Mouse (Mus musculus) heart, postnatal 4 days (tissue): ENCODE results near the gene Otub2. TPM values are rescaled to one million over a fixed set of nuclear protein-coding genes. Genes with fewer than 3 reads are reported as not detected.
A peak's percentile ranks its signal among the peaks of the same experiment; 100 is the strongest.

ENCODE experiments used
- DNase-seq: peaks from one replicate; pipeline ENCODE4 v3.0.0; 2021
- total RNA-seq, 2 experiments: library from RNA; stranded (reverse); gene quantifications; 2 replicates each; pipeline ENCODE4 v1.2.3; 2021

The Otub2 gene
- 1 to 10 TPM; 3.7 to 4.2 TPM for total RNA-seq

GRCm38 (mm10) chr12:103388505-103389347 is at the start of gene Otub2:
TSS of gene Otub2 (plus strand) at chr12:103388682.
- peak; percentile 98 for DNase-seq

GRCm38 (mm10) chr12:103341212-103341611 is 47.3 kb upstream of the Otub2 start:
- DNase-seq, result no peak

GRCm38 (mm10) chr12:103343456-103343855 is 45.0 kb upstream of the Otub2 start:
- no peak for DNase-seq

- no peak for DNase-seq
Observed at GRCm38 (mm10) chr12:103344934-103345333, 43.5 kb upstream of the Otub2 start.

GRCm38 (mm10) chr12:103346945-103347344 is 41.5 kb upstream of the Otub2 start:
- DNase-seq, result no peak

GRCm38 (mm10) chr12:103347406-103347805 is 41.1 kb upstream of the Otub2 start:
- DNase-seq, result no peak

- DNase-seq, result peak; percentile 90
Observed at GRCm38 (mm10) chr12:103348506-103348905, 40.0 kb upstream of the Otub2 start.

GRCm38 (mm10) chr12:103352735-103353134 is 35.7 kb upstream of the Otub2 start:
- peak; percentile 44 for DNase-seq

- peak; percentile 86 for DNase-seq
Observed at GRCm38 (mm10) chr12:103353538-103353937, 34.9 kb upstream of the Otub2 start.

- peak; percentile 73 for DNase-seq
Observed at GRCm38 (mm10) chr12:103355746-103356414, 32.6 kb upstream of the Otub2 start, which contains the start of gene Asb2. TSS of gene Asb2 (minus strand) at chr12:103356001.

- no peak for DNase-seq
Observed at GRCm38 (mm10) chr12:103356415-103356748, 32.1 kb upstream of the Otub2 start.

GRCm38 (mm10) chr12:103358216-103358615 is 30.3 kb upstream of the Otub2 start:
- DNase-seq, result peak; percentile 80

- no peak for DNase-seq
Observed at GRCm38 (mm10) chr12:103358951-103359801, 29.3 kb upstream of the Otub2 start.

- no peak for DNase-seq
Observed at GRCm38 (mm10) chr12:103360812-103361211, 27.7 kb upstream of the Otub2 start.

- DNase-seq, result no peak
Observed at GRCm38 (mm10) chr12:103361539-103362307, 26.8 kb upstream of the Otub2 start.

GRCm38 (mm10) chr12:103362336-103362735 is 26.1 kb upstream of the Otub2 start:
- DNase-seq, result no peak

GRCm38 (mm10) chr12:103367171-103367570 is 21.3 kb upstream of the Otub2 start:
- no peak for DNase-seq

GRCm38 (mm10) chr12:103367620-103368325 is 20.7 kb upstream of the Otub2 start:
- peak; percentile 93 for DNase-seq

- DNase-seq, result no peak
Observed at GRCm38 (mm10) chr12:103368326-103368669, 20.2 kb upstream of the Otub2 start.

GRCm38 (mm10) chr12:103368777-103369176 is 19.7 kb upstream of the Otub2 start:
- DNase-seq, result no peak

GRCm38 (mm10) chr12:103370861-103371260 is 17.6 kb upstream of the Otub2 start:
- no peak for DNase-seq
